Mouse (Mus musculus) leukemia stem cell, adult 10-12 weeks (primary cell): ENCODE data around the gene Vmn1r38. TPM values are rescaled to one million over a fixed set of nuclear protein-coding genes. Genes with fewer than 3 reads are reported as not detected.

Experiments used
- polyA plus RNA-seq: library from polyadenylated mRNA; stranded (reverse); fragments of >175 nt; gene quantifications from 2 replicates; pipeline ENCODE4 v1.2.3, GENCODE M21; 2012; ENCODE audit warnings: low replicate concordance

The Vmn1r38 gene
- not detected in 2 replicates for polyA plus RNA-seq

DNA sequence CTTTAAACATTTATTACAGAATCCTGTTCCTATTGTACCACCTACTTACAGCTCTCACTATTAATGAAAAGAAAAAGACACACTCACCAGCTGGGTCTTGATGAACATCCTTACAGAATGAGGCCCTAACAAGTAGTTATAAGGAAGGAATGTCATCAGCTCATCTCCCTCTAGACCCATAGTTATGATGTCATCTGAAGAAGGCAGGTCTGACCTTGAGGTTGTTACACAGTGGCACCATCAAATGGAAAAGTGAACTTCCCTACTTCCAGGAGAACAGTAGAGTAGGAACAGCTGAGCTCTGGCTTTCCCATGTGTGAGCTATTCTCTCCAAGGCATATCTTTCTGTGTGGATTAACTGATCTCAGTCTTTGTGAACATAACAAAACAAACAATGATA is at the start of gene Vmn1r38:
Vmn1r38 (minus strand) TSS at position 101 of the 400 bp plus-strand sequence.

DNA sequence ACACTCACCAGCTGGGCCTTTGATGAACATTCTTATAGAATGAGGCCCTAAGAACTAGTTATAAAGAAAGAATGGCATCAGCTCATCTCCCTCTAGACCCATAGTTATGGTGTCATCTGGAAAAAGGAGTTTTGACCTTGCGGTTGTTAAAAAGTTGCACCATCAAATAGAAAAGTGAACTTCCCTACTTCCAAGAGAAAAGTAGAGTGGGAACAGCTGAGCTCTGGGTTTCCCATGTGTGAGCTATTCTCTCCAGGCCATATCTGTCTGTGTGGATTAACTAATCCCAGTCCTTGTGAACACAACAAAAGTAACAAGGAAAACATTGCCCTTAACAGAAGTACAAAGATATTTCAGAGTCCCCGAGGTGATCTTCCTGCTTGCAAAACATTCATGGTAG is 28.1 kb upstream of the Vmn1r38 start, which contains the start of gene Vmn1r39:
Vmn1r39 (minus strand) TSS at position 101 of the 400 bp plus-strand sequence.

DNA sequence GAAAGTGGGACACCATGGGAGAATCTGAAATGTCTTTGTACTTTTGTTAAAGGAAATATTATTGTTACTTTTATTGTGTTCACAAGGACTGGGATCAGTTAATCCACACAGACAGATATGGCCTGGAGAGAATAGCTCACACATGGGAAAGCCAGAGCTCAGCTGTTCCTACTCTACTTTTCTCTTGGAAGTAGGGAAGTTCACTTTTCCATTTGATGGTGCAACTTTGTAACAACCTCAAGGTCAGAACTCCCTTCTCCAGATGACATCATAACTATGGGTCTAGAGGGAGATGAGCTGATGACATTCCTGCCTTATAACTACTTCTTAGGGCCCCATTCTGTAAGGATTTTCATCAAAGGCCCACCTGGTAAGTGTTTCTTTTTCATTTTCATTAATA is 53.3 kb downstream of the Vmn1r38 start, which contains the start of gene Vmn1r37:
Vmn1r37 (plus strand) TSS at position 301 of the 400 bp plus-strand sequence.

Other genes starting within 250 kb of the Vmn1r38 start
- 3.8 and 7.1 TPM in 2 replicates for gene Mad2l1, start 247.2 kb downstream of the Vmn1r38 start, polyA plus RNA-seq
- 0.08 TPM in 1 of 2 replicates, not detected in the other for gene Vmn1r32, start 222.5 kb downstream of the Vmn1r38 start, polyA plus RNA-seq
- not detected in 2 replicates for gene Vmn1r33, start 164.3 kb downstream of the Vmn1r38 start, polyA plus RNA-seq
- gene Vmn1r34, start 138.7 kb downstream of the Vmn1r38 start, polyA plus RNA-seq, result not detected in 2 replicates
- not detected in 2 replicates for gene Vmn1r35, start 96.7 kb downstream of the Vmn1r38 start, polyA plus RNA-seq
- not detected in 2 replicates for gene Vmn1r36, start 63.5 kb downstream of the Vmn1r38 start, polyA plus RNA-seq
- gene Vmn1r37, start 53.2 kb downstream of the Vmn1r38 start, polyA plus RNA-seq, result not detected in 2 replicates
- not detected in 2 replicates for gene Vmn1r39, start 28.0 kb upstream of the Vmn1r38 start, polyA plus RNA-seq
- gene Gng12, start 113.8 kb upstream of the Vmn1r38 start, polyA plus RNA-seq, result 1.3 and 1.8 TPM in 2 replicates